Mouse (Mus musculus) lung, embryonic 15.5 days (tissue): Measurements from ENCODE around the gene Epha2. TPM values are rescaled to one million over a fixed set of nuclear protein-coding genes. Genes with fewer than 3 reads are reported as not detected.
A peak's percentile ranks its signal among the peaks of the same experiment; 100 is the strongest.

Experiments used
- ATAC-seq: fragments of 200-750 bp; cut with Nextera tagmentation; 2 replicates; pipeline ENCODE4 v1.8.0; 2017; ENCODE audit warnings: moderate number of reproducible peaks, borderline replicate concordance; ENCODE audit not compliant: low FRiP score, low TSS enrichment; ENCODE audit errors: extremely low read depth
- H3K27ac ChIP-seq: fragments of 300-500 bp; sonication (generic); 2 replicates; pipeline ENCODE4 v1.5.1; 2015; ENCODE audit warnings: moderate library complexity, mild to moderate bottlenecking, inconsistent platforms
- H3K27me3 ChIP-seq: fragments of 300-500 bp; sonication (generic); 2 replicates; pipeline ENCODE4 v1.6.1; 2015; ENCODE audit warnings: inconsistent platforms
- H3K36me3 ChIP-seq: fragments of 300-500 bp; sonication (generic); 2 replicates; pipeline ENCODE4 v1.6.1; 2015; ENCODE audit warnings: inconsistent platforms
- H3K4me1 ChIP-seq: fragments of 300-500 bp; sonication (generic); 2 replicates; pipeline ENCODE4 v1.6.1; 2015; ENCODE audit warnings: inconsistent platforms
- H3K4me2 ChIP-seq: fragments of 300-500 bp; sonication (generic); 2 replicates; pipeline ENCODE4 v1.6.1; 2015; ENCODE audit warnings: inconsistent platforms, mild to moderate bottlenecking, moderate library complexity
- H3K4me3 ChIP-seq: fragments of 300-500 bp; sonication (generic); 2 replicates; pipeline ENCODE4 v1.5.1; 2015; ENCODE audit warnings: mild to moderate bottlenecking, inconsistent platforms
- H3K9ac ChIP-seq: fragments of 300-500 bp; sonication (generic); 2 replicates; pipeline ENCODE4 v1.6.1; 2015; ENCODE audit warnings: inconsistent platforms
- H3K9me3 ChIP-seq: fragments of 300-500 bp; sonication (generic); 2 replicates; pipeline ENCODE4 v1.6.1; 2016; ENCODE audit warnings: inconsistent platforms
- WGBS: fragments of 180-500 bp; shearing (Covaris S2); methylation state at CpG from one replicate; pipeline ENCODE4 v1.1.7; 2015; 5-methylcytosine and 5-hydroxymethylcytosine counted together
- polyA plus RNA-seq: library from polyadenylated mRNA; unstranded; fragments of >200 nt; fragmentation: Nextera tagmentation; extraction: Ambion mirVana; gene quantifications from 2 replicates; pipeline ENCODE4 v1.2.1, GENCODE M21; 2015

Gene Epha2
- polyA plus RNA-seq, 1 experiment from 2014 or later: 11.0 TPM

DNA sequence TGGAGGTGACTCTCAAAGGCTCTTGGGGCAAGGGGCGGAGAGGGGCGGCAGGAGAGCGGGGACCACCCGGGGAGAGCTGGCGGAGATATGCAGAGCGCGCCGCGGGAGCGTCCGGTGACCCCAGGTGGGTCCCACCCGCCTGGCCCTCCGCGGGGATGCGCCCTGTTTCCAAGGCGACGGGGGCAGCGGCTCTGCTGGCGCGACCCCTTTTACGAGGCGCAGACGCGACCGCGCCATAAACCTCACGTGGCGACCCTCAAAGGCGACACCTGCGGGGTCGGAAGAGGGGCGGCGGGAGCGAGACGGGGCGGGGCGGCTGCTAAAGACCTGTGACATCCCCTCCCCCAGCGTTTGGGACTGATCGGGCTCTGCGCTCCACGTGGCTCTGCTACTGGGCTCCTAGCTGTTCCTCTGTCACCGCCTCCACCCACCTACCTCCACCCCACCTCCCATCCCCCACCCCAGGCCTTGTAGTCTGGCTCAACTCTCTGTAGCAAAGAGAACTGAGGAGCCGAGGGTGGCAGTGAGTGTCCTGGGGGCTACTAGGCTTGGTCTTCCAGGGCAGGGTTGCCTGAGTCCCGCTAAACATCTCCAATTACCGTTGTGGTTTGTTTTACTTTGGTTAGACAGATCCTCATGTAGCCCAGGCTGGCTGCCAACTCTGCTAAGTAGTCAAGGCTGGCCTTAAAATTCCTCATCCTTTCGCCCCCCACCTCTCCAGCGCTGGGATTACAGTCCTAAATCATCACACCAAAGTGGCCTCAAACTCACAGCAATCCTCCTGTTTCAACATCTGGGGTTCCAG lies 9.3 kb upstream of the Epha2 start:
- Histone ChIP-seq H3K36me3 (no peaks in the 10 kb centered on the region), H3K9me3 (no peaks in the 10 kb centered on the region), H3K27ac (no peak overlapping the region), H3K4me1 (peaks cover 41% of the 10 kb centered on the region), H3K9ac (no peak overlapping the region), H3K4me3 (peak overlapping the region; percentile 33), H3K4me2 (peak overlapping the region; percentile 61), H3K27me3 (peaks cover 40% of the 10 kb centered on the region)
- WGBS: 3% methylated on average over 36 of the region's 47 CpGs
- ATAC-seq: no peak

DNA sequence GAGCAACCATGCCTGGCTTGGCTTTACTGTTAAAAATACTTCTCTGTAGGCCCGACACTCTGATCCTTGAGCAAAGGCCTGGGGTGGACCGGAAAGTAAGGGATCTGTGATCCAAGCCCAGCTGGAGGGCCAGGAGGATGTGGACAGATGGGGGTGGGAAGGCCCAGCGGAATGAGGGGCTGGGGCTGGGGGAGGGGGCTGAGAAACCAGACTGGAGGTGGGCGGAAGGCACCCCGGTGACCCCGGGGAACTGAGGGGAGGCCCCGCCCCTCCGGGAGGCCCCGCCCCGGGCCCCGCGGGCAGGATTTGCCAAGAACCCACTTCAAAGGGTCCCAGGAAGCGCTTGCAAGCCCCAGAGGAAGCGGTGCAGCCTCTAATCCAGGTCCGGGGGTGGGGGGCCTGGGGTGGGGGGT lies 5.3 kb upstream of the Epha2 start:
- H3K4me1 ChIP-seq: peaks cover 39% of the 10 kb centered on the region
- H3K27me3 ChIP-seq: peaks cover 39% of the 10 kb centered on the region
- H3K9ac ChIP-seq: no peak overlapping the region; the same call in 1 of the 2 replicates

GRCm38 (mm10) chr4:141297934-141298333 lies 3.1 kb upstream of the Epha2 start:
- Histone ChIP-seq H3K27me3 (peaks cover 41% of the 10 kb centered on the region), H3K27ac (no peak overlapping the region), H3K4me2 (no peak overlapping the region), H3K36me3 (no peaks in the 10 kb centered on the region), H3K9me3 (no peaks in the 10 kb centered on the region), H3K4me1 (peaks cover 38% of the 10 kb centered on the region), H3K4me3 (no peak overlapping the region), H3K9ac (no peak overlapping the region)
- ATAC-seq: no peak
- 66% methylated on average over 7 of the region's 7 CpGs for WGBS

More for the DNA sequence above, 5.3 kb upstream of the Epha2 start:
- no peak for ATAC-seq
- Histone ChIP-seq H3K36me3 (no peaks in the 10 kb centered on the region), H3K9me3 (no peaks in the 10 kb centered on the region), H3K4me2 (peak overlapping the region; percentile 44), H3K4me3 (peak overlapping the region; percentile 10; the same call in 1 of the 2 replicates), H3K27ac (no peak overlapping the region)
- 6% methylated on average over 12 of the region's 15 CpGs for WGBS

DNA sequence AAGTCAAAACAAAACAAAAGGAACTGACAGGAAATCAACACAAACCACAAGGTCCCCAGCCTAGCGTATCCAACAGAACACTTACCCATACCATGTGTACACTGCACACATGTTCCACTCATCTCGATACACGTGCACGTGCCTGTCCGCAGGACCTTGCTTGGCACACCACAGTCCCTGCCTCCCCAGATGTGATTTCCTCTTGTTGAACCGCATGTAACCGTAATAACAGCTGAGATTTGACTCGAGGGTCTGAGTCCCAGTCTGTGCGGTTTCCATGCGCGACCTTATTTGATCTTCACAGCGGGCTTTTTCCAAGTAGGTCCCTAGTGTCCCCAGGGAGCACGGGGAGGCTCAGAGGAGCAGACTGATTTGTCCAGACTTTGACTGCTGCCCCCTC lies 1.7 kb upstream of the Epha2 start:
- Histone ChIP-seq H3K4me2 (no peak overlapping the region), H3K27me3 (peaks cover 44% of the 10 kb centered on the region), H3K36me3 (no peaks in the 10 kb centered on the region), H3K9ac (no peak overlapping the region), H3K4me1 (peaks cover 50% of the 10 kb centered on the region), H3K4me3 (no peak overlapping the region), H3K9me3 (no peaks in the 10 kb centered on the region), H3K27ac (no peak overlapping the region)
- 48% methylated on average over 13 of the region's 13 CpGs for WGBS
- no peak for ATAC-seq

GRCm38 (mm10) chr4:141300196-141300595 lies 844 bp upstream of the Epha2 start:
- Histone ChIP-seq H3K27me3 (peaks cover 44% of the 10 kb centered on the region), H3K9me3 (no peaks in the 10 kb centered on the region), H3K9ac (no peak overlapping the region), H3K4me3 (no peak overlapping the region), H3K27ac (no peak overlapping the region), H3K36me3 (no peaks in the 10 kb centered on the region), H3K4me1 (peaks cover 52% of the 10 kb centered on the region), H3K4me2 (no peak overlapping the region)
- ATAC-seq: no peak
- 52% methylated on average over 4 of the region's 4 CpGs for WGBS

DNA sequence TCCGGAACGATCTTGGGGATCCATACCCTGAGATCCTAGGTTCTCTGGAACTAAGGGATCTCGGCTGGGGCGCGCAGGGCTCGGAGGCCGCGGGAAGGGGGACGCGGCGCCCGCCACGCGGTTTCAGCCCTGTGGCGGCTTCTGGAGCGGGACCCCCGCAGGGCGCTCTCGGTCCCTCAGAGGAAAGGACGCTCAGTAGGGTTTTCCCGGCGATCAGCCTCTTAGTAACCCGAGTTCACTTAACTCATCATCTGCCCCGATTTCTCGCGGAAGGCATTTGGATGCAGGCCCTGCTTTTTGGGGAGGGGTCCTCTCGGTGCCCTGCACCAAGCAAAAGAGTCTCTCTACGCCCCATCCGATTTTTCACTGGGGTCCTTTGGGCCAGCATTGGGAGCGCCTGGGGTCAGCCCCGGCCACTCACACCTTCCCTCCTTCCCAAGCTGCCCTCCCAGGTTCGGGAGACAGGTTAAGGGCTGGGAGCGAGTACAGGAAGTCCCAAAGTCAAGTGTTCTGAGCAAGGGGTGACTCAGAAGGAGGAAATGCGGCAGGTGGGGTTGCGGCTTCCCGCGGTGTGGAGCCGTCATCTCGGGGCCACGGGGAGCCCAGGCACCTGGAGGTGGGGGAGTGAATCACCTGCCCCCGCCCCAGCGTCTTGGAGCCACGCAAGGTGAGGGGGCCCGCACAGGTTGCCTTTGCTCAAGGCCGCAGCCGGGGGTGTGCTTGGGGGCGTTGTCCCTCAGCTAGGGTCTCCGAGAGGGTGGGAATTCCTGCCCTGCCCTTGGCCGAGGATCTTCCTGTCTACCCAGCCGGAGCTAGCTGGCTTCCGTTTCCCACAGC lies 769 bp downstream of the Epha2 start:
- 1% methylated on average over 51 of the region's 51 CpGs for WGBS
- H3K27me3 ChIP-seq: peaks cover 44% of the 10 kb centered on the region
- H3K4me2 ChIP-seq: peak overlapping the region; percentile 91
- no peaks in the 10 kb centered on the region for H3K9me3 ChIP-seq
- H3K9ac ChIP-seq: peak overlapping the region; percentile 86
- H3K4me3 ChIP-seq: peak overlapping the region; percentile 89
- no peaks in the 10 kb centered on the region for H3K36me3 ChIP-seq
- ATAC-seq: no peak
- peak overlapping the region; percentile 76 for H3K27ac ChIP-seq
- H3K4me1 ChIP-seq: peaks cover 59% of the 10 kb centered on the region

DNA sequence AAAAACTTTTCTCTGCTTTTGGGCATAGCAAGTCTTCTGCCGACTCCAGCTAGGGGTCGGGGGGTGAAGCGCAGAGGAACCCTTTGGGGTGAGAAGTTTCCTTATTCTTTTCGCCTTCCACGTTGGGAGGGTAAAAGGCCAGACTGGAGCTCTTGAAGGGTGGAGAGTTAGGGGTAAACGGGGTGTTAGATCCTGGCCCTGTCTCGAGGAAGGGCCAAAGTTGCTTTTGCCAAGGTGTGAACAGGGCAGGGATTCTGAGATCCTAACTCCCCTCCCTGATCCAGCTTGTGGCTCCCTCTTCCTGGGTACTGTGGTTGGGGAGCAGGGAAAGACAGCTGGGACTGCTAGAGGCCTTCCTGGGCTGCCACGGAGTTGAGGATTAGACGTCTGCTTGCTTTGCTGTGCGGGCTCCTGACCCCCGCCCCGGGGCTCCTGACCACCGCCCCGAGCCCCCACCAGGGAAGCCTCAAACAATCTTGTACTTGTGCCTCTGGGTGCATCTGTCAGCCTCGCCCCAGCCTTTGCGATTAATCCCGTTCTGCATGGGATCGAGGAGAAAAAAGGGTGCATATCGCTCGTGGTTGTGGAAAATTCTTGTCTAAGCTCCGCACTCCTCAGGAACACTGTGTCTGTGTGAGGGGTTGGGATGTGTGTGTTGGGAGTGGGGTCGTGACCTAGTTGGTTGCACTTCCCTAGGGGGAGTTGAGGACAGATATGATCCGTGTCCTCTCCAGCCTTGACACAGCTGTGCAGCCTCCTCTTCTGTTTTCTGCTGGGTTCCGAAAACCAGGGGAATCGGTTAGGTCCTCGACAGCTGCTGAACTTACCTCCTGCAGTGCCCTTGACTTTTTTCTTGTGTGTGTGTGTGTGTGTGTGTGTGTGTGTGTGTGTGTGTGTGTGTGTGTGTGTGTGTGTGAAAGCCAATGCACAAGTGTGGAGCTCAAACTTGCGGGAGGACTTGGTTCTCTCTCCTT lies 1.7 kb downstream of the Epha2 start:
- no peak for ATAC-seq
- 11% methylated on average over 27 of the region's 27 CpGs for WGBS
- peak overlapping the region; percentile 91 for H3K4me2 ChIP-seq
- H3K27ac ChIP-seq: peak overlapping the region; percentile 76
- H3K27me3 ChIP-seq: peaks cover 40% of the 10 kb centered on the region
- H3K36me3 ChIP-seq: no peaks in the 10 kb centered on the region
- H3K4me3 ChIP-seq: peak overlapping the region; percentile 89
- no peaks in the 10 kb centered on the region for H3K9me3 ChIP-seq
- peaks cover 61% of the 10 kb centered on the region for H3K4me1 ChIP-seq
- peak overlapping the region; percentile 86 for H3K9ac ChIP-seq

- Histone ChIP-seq H3K4me1 (peaks cover 61% of the 10 kb centered on the region), H3K27ac (no peak overlapping the region), H3K9ac (peak overlapping the region; percentile 86)
Observed at GRCm38 (mm10) chr4:141303402-141304222, 2.6 kb downstream of the Epha2 start.

GRCm38 (mm10) chr4:141304223-141304611 lies 3.2 kb downstream of the Epha2 start:
- no peak for ATAC-seq
- H3K27me3 ChIP-seq: peaks cover 35% of the 10 kb centered on the region
- H3K9ac ChIP-seq: 0 out of 2 replicates have a peak overlapping the region, but pooled peaks have one; percentile 86
- WGBS: 65% methylated on average over 4 of the region's 4 CpGs
- no peak overlapping the region for H3K27ac ChIP-seq
- H3K4me1 ChIP-seq: peaks cover 66% of the 10 kb centered on the region
- peaks cover 8% of the 10 kb centered on the region; the same call in 1 of the 2 replicates for H3K36me3 ChIP-seq
- peak overlapping the region; percentile 89; the same call in 1 of the 2 replicates for H3K4me3 ChIP-seq
- H3K9me3 ChIP-seq: no peaks in the 10 kb centered on the region
- H3K4me2 ChIP-seq: peak overlapping the region; percentile 91

More at GRCm38 (mm10) chr4:141303402-141304222, 2.6 kb downstream of the Epha2 start:
- peak overlapping the region; percentile 91 for H3K4me2 ChIP-seq
- H3K4me3 ChIP-seq: peak overlapping the region; percentile 89
- H3K36me3 ChIP-seq: peaks cover 3% of the 10 kb centered on the region; the same call in 1 of the 2 replicates
- WGBS: 43% methylated on average over 7 of the region's 7 CpGs
- H3K27me3 ChIP-seq: peaks cover 35% of the 10 kb centered on the region
- ATAC-seq: no peak
- H3K9me3 ChIP-seq: no peaks in the 10 kb centered on the region

DNA sequence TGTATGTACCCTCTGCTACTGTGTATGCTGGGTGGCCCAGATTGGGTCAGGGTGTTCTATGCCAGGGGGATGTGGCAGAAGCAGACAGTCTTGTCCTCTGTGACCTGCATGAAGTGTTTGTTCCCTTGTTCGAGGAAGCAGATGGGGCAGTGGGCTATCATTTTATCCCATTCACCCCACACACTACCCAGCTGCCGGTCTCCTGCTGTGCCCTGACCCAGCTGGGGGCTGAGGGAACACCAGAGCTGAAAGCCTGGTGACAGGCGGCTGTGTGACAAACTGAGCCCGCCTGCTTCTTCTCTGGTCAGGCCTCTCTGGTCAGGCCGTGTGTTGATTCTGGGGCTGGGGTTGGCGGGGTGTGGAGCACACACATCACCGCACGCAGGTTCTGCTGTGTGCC lies 5.0 kb downstream of the Epha2 start:
- no peaks in the 10 kb centered on the region for H3K9me3 ChIP-seq
- no peak overlapping the region for H3K4me3 ChIP-seq
- H3K27me3 ChIP-seq: peaks cover 22% of the 10 kb centered on the region
- H3K27ac ChIP-seq: no peak overlapping the region
- H3K9ac ChIP-seq: no peak overlapping the region
- peaks cover 8% of the 10 kb centered on the region; the same call in 1 of the 2 replicates for H3K36me3 ChIP-seq
- WGBS: 41% methylated on average over 8 of the region's 8 CpGs
- ATAC-seq: no peak
- no peak overlapping the region for H3K4me2 ChIP-seq
- peaks cover 72% of the 10 kb centered on the region for H3K4me1 ChIP-seq
